Mouse (Mus musculus) frontal cortex, adult (tissue): ENCODE results near the gene Prpsap1.
"Not testable (repeated sequence)": the region's sequence is repeated elsewhere in the genome, so short reads cannot be mapped to it uniquely, and the experiment has no call there.

Source experiments
- ATAC-seq: cut with Nextera tagmentation; 2 replicates; pipeline ENCODE4 v1.9.2; 2017; ENCODE audit warnings: mild to moderate bottlenecking, moderate library complexity, mixed read lengths; ENCODE audit not compliant: low TSS enrichment

The Prpsap1 gene

DNA sequence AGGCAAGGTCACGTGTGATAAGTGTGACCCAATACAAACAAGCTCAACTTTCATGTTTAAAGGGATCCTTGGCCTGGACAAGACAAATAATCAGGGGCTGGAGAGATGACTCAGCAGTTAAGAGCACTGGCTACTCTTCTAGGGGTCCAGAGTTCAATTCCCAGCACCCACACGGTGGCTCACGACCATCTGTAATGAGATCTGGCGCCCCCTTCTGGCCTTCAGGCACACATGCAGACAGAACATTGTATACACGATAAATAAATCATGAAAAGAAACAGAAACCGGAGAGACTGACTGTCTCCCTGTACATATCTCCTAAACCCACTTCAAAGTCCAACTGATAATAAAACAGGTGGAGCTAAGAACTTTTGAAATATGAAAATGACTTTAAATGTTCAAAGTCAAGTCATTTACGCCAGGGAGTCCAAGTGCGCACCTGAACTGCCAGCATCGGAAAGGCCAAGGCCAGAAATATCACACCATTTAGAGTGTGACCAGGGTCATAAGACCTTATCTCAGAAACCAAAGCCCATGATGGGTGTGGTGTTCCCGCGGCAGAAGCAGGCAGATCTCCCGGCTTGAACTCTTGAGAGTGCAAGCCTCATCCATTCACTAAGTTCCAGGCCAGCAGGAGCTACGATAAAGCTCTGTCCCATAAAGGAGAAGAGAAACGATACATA, 5.2 kb downstream of the Prpsap1 start:
- no peak for ATAC-seq

DNA sequence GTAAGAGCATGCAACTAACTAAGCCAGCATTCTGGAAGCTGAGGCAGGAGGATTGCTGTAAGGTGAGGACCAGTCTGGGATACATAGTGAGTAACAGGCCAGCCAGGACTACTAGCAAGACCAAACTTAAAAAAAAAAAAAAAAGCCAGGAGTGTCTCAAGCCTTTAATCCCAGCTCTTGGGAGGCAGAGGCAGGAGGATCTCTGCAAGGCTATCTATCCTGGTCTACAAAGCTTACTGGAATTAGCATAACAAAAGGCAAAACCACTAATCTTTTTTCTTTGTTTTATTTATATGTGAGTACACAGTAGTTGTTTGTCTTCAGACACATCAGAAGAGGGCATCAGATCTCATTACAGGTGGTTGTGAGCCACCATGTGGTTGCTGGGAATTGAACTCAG, 5.8 kb downstream of the Prpsap1 start:
- ATAC-seq = no peak

DNA sequence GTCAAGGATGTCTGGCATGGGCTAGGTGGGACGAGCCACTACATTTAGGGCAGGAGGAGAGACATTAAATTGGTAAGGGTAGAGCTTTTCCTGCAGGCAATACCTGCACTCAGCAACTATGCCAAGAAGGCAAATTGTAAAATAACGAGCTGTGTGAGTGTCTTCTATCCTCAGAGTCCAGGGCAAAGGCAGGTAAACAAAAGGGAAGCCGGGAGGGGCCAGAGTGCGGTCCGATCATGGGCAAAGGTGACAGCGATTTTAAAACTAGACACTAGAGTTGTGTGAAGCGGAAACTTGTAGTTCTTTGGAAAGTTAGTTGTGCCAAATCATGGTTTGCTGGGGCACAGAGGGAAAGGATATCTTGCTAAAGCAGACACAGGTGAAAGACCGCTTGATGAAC, 9.7 kb downstream of the Prpsap1 start:
- no peak for ATAC-seq

DNA sequence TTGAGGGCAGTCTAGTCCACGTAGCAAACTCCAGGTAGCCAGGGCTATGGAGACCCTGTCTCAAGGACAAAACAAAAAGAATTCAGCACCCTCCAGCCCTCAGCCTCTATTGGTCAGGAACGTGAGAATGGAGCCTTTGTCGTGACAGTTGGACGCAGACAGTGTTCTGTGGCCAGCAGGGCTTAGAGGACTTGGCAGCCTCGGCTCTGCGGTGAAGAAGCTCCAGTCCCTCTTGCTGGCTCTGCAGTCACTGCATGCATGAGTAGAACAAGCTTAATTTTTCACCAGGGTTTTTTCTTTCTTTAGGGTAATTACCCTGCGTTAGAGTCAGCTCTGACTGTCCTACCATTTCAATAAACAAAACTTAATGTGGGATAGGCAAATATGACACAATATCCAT, 12.2 kb downstream of the Prpsap1 start:
- no peak; the same call in 1 of the 2 replicates for ATAC-seq

DNA sequence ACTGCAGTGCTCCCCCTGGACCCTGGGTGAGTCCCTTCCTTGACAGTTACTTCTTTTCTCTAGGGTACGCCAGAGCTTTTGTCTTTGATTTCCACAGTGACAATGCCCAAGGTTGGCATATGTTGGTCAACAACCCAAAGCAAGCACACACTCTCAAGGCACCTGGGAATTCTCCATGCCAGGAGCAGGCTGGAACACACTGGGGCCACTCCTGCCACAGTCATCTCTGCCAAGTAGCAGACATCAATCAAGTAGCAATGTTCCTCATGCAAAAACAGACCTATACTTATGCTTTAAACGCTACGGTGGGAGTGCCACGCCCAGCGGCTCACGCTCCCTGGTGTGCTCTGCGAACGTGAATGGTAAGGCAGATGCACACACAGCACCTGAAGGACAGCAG, 13.0 kb downstream of the Prpsap1 start:
- no peak for ATAC-seq

DNA sequence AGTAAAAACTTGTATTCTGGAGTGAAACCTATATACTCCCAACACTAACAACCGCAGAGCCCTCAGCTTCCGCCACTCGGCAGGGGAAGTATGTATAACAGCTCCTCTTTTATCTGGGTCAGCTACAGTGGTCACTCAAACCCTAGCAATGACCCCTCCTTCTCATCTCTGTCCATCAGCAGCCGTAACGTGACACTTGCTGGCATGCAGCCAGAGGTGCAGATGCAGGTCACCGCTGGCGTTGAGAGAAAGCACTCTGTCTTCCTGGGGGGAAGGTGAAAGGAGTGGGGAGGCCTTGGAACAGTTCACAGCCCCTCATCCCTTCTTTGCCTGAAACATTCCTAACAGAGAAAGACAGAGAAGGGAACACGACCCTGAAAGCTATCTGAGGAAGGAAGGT, 14.2 kb downstream of the Prpsap1 start:
- no peak for ATAC-seq

DNA sequence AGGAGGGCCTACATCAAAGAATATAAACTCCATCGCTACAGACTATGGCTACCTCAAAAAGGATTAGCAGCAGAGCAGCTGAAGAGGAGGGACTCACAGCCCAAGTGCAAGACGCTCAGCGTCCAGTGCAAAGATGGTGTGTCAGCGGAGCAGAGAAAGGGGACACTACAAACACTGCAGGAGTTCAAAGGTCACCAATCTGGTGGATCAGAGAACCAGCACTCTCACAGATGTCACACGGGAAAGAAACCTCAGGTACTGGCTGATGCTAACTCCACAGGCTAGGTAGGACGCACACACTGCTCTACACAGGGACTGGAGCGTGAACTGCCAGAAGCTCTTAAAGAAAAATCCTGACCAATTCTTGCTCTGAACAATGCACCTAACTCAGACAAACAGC, 15.0 kb downstream of the Prpsap1 start:
- no peak for ATAC-seq

DNA sequence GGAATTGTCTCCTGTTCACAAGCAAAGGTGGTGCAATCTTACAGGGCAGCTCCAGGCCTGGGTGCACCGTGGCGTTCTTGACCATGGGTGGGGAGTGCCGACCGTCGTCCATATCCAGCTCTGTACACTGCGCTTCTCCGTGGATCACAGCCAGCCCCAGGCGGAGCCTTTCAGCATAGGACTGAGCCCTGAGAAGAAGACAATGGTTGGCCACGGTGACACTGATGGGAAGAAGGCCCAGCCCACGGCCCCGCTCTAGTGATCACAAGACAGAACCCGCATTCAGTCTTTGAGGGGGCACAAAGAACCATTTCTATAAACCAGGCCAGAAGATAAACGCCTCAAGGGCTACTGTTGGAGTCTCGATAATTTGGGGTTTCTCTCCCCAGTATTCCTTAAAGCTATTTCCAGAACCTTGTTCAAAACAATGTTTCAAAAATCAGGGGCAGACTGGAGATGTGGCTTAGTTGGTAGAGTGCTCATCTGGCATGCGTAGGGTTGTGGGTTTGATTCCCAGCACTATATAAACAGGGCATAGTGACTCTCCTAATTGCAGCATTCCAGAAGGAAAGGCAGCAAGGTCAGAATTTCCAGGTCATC, 16.7 kb downstream of the Prpsap1 start:
- ATAC-seq = no peak

DNA sequence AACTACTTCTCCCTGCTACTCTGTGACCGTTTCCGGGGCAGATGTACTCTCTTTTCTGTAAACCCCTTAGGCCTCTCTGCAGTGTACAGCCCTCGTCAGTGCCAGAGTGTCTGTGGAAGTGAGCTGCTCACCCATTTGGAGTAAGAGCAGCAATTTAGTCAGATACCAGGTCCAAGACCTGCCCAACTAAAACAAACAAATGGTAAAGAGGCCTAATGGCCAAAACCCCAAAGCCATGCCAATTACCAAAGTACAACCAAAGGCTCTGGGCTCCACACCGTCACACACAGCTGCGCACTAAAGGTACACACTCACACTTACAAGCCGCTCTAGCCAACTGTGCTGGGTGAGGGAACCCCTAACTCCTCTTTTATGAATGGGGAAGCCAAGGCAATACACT, 17.3 kb downstream of the Prpsap1 start:
- ATAC-seq = no peak

DNA sequence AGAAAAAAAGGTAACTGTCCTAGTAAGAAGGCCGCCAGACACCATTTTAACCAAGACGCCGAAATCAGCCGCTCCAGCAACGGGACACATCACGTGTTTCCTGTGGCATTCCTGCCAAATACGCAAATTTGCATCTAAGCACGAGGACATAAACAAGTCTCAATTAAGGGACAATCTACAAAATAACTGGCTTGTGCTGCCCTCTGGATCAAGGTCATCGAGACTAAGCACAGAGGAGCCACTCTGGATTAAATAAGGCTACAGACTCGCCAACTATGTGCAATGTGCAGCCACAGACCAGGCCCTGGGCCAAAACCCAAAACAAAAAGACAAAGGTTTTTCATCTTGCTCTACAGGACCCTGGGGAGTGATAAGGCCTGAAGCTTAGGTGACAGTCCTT, 18.0 kb downstream of the Prpsap1 start:
- no peak for ATAC-seq

DNA sequence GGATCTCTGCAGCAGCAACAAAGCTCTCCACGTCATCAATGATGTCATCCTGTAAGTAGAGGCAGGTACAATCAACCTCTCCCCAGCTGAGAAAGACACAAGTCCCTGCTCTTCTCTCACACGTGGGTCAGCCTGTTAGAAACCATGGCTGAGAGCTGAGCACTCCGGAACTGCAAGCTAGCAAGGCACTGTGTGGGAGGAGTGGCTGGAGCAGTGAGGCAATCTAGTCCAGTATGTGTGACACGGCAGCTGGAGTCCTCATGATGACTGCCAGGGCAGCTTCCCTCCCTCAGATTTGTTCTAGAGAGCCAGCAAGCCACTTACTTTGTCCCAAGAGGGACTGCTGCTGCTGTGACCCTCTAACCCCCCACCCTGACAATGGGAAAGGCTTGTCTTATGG, 21.7 kb downstream of the Prpsap1 start:
- peak; percentile 62; the same call in 1 of the 2 replicates for ATAC-seq

DNA sequence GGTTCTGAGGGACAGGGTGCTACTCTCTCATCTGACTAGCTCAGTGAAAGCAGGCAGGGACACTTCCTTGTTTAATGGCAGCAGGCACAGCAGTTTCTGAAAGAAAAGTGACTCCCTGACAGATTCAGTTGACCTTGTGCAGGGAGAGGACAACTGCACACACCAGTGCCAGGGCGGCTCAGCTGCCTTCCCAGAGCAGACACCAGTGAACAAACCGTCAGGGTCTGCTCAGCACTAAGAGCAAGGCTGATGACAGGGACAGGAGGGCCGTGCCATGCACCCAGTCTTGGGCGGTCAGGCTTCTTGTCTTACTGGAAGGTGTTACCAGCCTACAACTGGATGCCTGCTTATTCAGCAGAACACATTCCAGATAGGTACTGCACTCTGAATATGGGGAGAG, 23.1 kb downstream of the Prpsap1 start:
- no peak for ATAC-seq

DNA sequence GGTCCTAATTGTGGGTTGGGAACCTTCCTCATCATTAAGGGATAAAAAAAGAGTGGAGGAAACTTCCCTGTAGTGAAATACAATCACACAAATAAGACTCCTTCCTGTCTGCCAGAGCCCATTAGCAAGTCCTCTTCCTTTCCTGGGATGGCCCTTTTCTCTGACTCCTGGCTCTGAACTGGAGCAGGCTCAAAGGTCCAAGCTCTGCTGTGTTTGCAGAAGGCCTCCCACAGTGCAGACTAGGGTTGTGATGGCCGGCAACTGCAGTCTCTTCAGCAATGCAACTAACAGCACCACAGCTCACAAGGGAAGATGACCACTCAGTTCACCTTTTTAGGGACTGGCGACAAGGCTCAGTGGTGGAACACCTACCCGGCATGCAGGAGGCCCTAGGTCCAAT, 23.8 kb downstream of the Prpsap1 start:
- 0 out of 2 replicates have a peak, but pooled peaks have one; percentile 17 for ATAC-seq

DNA sequence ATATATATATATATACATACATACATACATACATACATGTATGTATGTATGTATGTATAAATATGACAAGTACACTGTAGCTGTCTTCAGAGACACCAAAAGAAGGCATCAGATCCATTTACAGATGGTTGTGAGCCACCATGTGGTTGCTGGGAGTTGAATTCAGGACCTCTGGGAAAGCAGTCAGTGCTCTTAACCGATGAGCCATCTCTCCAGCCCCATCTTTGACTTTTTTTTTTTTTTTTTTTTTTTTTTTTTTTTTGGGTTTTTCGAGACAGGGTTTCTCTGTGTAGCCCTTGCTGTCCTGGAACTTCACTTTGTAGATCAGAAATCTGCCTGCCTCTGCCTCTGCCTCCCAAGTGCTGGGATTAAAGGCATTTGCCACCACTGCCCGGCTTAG, 25.7 kb downstream of the Prpsap1 start:
- not testable (repeated sequence) for ATAC-seq

DNA sequence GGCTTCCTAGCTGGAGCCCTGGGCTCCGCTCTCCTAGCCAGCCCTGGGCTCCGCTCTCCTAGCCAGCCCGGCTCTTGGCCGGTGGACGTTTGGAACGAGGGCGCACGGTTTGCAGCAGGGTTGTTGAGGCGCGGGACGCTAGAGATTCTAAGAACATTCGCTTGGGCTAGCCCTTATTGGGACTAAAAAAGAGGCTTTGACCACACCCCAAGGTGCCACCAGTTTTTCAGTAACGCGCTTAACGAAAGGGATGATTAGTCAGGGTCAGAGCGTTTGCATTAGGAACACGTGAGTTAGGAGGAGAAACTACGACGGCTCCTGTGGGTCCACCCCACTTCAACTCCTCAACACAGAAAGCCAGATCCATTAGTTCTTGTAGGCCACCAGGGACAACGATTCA, 27.9 kb downstream of the Prpsap1 start, which contains the start of gene Qrich2:
Gene Qrich2 (minus strand): TSS at position 101 of the 400 bp plus-strand sequence.
- no peak for ATAC-seq

DNA sequence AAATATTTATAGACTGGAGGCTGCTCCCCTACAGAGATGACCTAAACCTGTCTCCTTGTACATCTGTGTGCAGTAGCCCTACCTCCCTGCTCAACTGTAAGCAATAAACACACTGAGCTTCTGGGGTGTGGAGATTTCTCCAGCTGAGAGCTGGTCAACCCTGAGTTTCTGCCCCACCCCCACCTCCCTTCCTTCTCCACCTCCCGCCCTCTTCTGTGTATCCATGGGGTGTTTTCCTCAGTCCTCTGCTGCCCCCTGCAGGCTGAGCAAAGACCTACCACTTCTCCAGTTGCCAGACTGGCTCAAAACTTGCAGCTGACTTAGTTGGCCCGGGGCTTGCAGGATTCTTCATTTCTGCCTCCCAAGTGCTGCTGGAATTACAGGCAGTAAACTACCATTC, 30.2 kb downstream of the Prpsap1 start:
- ATAC-seq = peak; percentile 80

DNA sequence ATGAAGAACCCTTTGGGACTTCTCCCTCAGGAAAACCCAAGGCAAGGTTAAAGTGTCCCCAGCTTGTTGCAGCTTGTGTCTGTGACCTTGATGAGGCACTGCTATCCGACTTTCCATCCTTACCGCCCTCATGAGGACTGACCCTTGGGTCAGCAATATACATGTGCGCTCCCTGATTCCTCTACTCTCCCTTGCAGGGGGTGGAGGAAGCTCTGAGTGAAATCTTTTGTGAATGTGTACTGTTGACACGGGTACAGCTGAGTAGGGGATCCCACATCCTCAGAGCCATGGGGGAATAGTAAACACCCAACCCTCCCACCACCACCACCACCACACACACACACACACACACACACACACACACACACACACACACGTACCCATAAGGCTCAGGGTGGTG, 30.7 kb downstream of the Prpsap1 start:
- ATAC-seq = no peak

DNA sequence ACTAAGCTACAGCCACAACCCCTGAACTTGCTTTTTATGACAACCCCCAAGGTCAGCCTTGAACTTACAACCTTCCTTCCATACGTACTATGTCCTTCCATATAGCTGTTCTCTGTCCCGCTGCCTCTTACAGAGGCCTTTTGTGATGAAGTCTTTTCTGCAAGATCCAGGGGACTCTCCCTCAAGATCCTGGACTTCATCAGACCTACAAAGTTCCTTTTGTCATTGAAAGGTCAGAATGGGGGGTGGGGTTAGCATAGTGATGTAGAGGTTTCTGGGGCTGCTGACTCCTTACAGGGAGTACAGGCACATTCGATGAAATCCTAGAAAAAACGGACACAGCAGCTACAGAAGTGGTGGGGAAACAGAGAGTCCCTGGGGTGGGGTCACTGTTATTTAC, 34.2 kb downstream of the Prpsap1 start:
- no peak for ATAC-seq

DNA sequence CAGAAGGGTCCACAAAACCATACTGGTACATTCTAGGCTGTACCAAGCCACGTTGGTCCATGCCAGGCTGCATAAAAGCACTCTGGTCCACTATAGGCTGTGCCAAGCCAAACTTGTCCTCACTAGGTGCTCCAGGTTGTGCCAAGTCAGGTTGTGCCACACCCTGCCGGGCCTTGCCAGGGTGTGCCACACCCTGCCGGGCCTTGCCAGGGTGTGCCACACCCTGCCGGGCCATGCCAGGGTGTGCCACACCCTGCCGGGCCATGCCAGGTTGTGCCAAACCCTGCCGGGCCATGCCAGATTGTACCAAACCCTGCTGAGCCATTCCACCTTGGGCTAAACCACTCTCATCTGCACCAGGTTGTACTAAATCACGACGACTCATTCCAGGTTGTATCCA, 37.8 kb downstream of the Prpsap1 start:
- no peak for ATAC-seq

DNA sequence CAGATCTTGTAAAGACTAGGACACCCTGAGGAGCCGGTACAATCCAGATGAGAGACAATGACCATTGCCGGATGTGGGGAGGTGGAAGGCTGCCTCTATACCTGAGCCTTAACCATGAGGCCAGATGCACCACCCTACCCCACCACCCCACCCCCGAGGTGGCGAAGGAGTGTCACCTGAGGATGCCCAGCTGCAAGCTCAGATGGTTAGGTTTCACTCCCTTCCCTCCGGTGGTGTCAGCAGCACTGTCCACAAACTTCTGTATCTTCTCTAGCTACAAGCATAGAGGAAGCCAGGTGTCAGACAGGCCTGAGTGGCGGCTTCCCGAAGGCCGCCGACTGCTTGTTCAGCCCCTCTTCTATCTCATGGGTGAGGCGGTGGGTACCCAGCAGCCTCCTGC, 40.1 kb downstream of the Prpsap1 start:
- ATAC-seq = no peak

DNA sequence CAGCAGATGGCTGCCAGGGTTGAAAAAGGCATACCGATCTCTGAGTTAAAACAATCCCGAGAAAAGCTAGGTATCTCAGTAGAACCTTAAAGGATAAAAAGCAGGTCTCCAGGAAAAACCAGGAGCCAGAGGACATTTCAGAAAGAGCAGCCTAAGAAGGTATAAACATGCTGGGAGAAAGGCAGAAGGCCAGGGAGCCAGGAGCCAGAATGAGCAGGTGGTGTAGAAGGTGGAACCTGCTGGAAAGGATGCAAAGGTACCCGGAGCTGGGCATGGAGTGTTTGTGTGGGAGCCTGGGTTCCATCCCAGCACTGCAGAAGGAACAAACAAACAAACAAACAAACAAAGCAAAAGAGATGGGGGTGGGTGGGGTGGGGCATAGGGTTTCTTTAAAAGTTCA, 44.7 kb downstream of the Prpsap1 start:
- ATAC-seq = no peak

DNA sequence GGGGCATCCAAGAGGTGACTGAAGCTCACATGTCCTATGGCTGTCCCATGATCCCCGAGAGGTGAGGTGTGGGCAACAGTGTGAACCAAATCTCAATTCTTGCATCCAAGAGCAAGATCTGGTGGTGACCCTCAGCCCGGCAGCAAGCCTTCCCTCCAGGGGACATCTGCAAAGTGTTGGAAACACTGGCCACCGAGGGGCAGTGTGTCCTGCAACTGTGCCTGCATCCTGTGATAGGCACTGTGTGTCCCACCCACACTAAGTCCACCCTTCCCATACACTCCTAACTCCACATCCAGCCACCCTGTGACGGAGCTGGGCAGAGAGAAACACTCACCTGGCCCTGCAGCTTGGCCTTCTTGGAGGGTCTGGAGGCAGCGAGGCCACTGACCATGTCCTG, 46.2 kb downstream of the Prpsap1 start:
- ATAC-seq = no peak

DNA sequence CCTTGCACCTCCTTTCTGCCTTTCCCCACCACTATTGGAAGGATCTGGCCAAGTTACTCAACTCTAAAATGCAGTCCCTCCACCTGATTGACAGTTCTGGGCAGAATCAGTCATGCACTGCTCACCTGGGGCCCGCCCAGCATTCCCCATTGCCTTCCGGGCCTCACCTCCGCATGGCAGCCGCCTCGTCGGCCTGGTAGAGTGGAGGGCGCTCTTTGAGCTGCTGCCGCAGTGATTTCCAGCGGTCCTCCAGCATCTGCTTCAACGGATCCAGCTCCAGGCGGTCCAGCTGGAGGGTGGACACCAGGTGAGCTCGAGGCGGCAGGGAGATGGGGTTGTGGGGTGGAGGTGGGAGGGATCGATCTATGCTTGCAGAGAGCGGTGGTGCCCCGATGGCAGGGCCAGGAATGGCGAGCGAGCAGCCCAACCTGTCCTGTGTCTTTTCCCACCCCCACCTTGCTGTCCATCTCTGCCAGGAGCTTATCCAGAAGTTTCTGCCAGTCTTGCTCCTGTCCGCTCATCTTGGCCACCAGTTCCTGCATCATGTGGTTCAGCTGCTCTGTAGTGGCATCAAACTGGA, 47.6 kb downstream of the Prpsap1 start:
- no peak for ATAC-seq
